Mouse (Mus musculus) urinary bladder, postnatal 25 days (tissue): ENCODE data around the gene Klhdc4.

Source experiments
- DNase-seq: peaks from one replicate; pipeline ENCODE4 v3.0.0; 2022; ENCODE audit warnings: low spot score

Klhdc4 gene

GRCm38 (mm10) chr8:121750512-121750911 lies 78.9 kb downstream of the Klhdc4 start:
- no peak for DNase-seq

GRCm38 (mm10) chr8:121749501-121749900 lies 79.9 kb downstream of the Klhdc4 start:
- DNase-seq, result no peak
